Mouse (Mus musculus) intestine, embryonic 14.5 days (tissue): ENCODE results near the gene Pbx1. TPM values are rescaled to one million over a fixed set of nuclear protein-coding genes. Genes with fewer than 3 reads are reported as not detected.

Experiments used
- ATAC-seq: fragments of 200-750 bp; cut with Nextera tagmentation; replicated peaks from 2 replicates; pipeline ENCODE4 v1.8.0; 2017; ENCODE audit warnings: low read depth, moderate number of reproducible peaks, moderate TSS enrichment, moderate library complexity; ENCODE audit not compliant: low FRiP score, low TSS enrichment
- DNase-seq: peaks from one replicate; pipeline ENCODE4 v3.0.0-alpha.2; 2018; ENCODE audit warnings: low spot score
- H3K27ac ChIP-seq: fragments of 300-500 bp; sonication (generic); 2 replicates; pipeline ENCODE4 v1.5.1; 2014; ENCODE audit warnings: low read depth, mild to moderate bottlenecking, control low read depth
- H3K27me3 ChIP-seq: fragments of 300-500 bp; sonication (generic); replicated peaks from 2 replicates; pipeline ENCODE4 v1.6.1; 2014; ENCODE audit warnings: low read length, control low read depth; ENCODE audit not compliant: control insufficient read depth, insufficient read depth
- H3K36me3 ChIP-seq: fragments of 300-500 bp; sonication (generic); 2 replicates; pipeline ENCODE4 v1.6.1; 2014; ENCODE audit warnings: low read length, control low read depth; ENCODE audit not compliant: control insufficient read depth, insufficient read depth
- H3K4me1 ChIP-seq: fragments of 300-500 bp; sonication (generic); replicated peaks from 2 replicates; pipeline ENCODE4 v1.6.1; 2014; ENCODE audit warnings: low read length, control low read depth, mixed read lengths; ENCODE audit not compliant: control insufficient read depth, insufficient read depth
- H3K4me2 ChIP-seq: fragments of 300-500 bp; sonication (generic); 2 replicates; pipeline ENCODE4 v1.6.1; 2014; ENCODE audit warnings: low read length
- H3K4me3 ChIP-seq: fragments of 300-500 bp; sonication (generic); 2 replicates; pipeline ENCODE4 v1.5.1; 2014; ENCODE audit warnings: low read depth, low read length, control low read depth, mixed read lengths
- H3K9ac ChIP-seq: fragments of 300-500 bp; sonication (generic); 2 replicates; pipeline ENCODE4 v1.6.1; 2014; ENCODE audit warnings: mild to moderate bottlenecking, low read length
- H3K9me3 ChIP-seq: fragments of 300-500 bp; sonication (generic); 2 replicates; pipeline ENCODE4 v1.6.1; 2016; ENCODE audit warnings: low read length, control low read depth; ENCODE audit not compliant: control insufficient read depth
- WGBS: fragments of 180-500 bp; shearing (Covaris S2); extraction: QIAGEN DNeasy Blood & Tissue Kit; methylation state at CpG from one replicate; pipeline ENCODE4 v1.1.7; 2014; 5-methylcytosine and 5-hydroxymethylcytosine counted together
- polyA plus RNA-seq: library from polyadenylated mRNA; unstranded; fragments of >200 nt; fragmentation: Nextera tagmentation; extraction: Ambion mirVana; gene quantifications from 2 replicates; pipeline ENCODE4 v1.2.1, GENCODE M21; 2014

Gene Pbx1
- polyA plus RNA-seq, 1 experiment from 2014 or later: 37.3 TPM

- Histone ChIP-seq H3K4me1 (peaks cover 14% of the 10 kb centered on the region), H3K9ac (no peak overlapping the region), H3K4me2 (no peak overlapping the region), H3K27ac (no peak overlapping the region), H3K27me3 (no peaks in the 10 kb centered on the region), H3K4me3 (no peak overlapping the region), H3K9me3 (no peaks in the 10 kb centered on the region), H3K36me3 (no peaks in the 10 kb centered on the region)
- 94% methylated on average over 2 of the region's 2 CpGs for WGBS
- ATAC-seq: no peak
- DNase-seq: no peak
These were observed 265.2 kb downstream of the Pbx1 start for GRCm38 (mm10) chr1:168166841-168167240.

DNA sequence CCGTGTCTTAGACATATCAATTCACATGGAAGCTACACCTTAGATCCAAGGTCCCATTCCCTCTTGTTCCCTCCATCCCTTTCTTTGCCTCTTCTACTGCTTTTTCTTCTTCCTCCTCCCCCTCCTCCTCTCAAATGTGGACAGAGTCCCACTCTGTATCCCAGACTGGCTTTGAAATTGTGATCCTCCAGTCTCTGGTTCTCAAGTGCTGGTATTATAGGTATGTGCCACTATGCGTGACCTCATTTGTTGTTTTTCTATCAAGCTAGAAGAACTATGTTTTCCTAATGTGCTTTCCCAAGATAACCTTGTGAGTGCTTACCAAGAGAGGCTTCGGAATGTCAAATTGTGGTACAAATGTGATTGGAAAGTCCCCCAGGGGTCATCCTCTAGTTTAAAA, 267.1 kb downstream of the Pbx1 start:
- Histone ChIP-seq H3K27ac (no peak overlapping the region), H3K9ac (no peak overlapping the region), H3K27me3 (no peaks in the 10 kb centered on the region), H3K9me3 (no peaks in the 10 kb centered on the region), H3K4me1 (peaks cover 14% of the 10 kb centered on the region), H3K4me3 (no peak overlapping the region), H3K4me2 (no peak overlapping the region), H3K36me3 (no peaks in the 10 kb centered on the region)
- 69% methylated on average over 3 of the region's 3 CpGs for WGBS
- ATAC-seq (no peak), DNase-seq (no peak)

DNA sequence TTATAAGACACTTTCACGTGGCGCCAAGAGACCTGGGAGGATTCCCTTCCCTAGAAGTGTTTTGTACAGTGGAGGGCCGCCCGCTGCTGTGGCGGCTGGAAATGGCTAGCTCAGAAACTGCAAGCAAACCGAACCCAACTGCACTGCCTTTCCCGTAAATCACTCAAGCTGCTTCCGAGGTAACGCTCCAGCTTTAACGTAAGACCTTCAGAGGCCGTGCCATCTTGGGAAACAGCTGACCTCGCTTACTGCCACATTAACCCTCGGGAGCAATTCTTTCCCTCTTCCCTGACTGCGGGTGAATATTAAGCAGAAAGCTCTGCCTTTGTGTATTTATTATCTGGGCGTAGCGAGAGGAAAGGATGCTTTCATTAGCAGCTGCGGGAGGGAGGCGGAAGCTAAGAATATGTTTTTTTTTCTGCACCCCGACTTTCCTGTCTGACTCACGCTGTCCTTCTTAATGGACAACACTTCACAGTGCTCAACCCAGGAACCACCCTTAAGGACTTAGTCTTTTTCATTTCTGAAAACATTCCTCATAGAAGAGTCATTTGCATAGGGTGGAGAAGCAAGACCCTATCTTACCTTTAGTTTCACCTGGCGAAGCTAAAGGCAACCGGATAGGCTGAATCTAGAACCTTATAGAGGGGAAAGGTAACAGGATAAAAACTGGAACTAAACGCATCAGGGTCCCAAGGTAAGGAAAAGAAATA, 268.4 kb downstream of the Pbx1 start:
- Histone ChIP-seq H3K36me3 (peaks cover 12% of the 10 kb centered on the region), H3K4me3 (no peak overlapping the region), H3K4me2 (0 out of 2 replicates have a peak overlapping the region, but pooled peaks have one; percentile 0), H3K27ac (no peak overlapping the region), H3K4me1 (peaks cover 12% of the 10 kb centered on the region), H3K27me3 (no peaks in the 10 kb centered on the region), H3K9me3 (no peaks in the 10 kb centered on the region), H3K9ac (no peak overlapping the region)
- ATAC-seq: no peak
- 56% methylated on average over 23 of the region's 23 CpGs for WGBS
- DNase-seq: no peak

DNA sequence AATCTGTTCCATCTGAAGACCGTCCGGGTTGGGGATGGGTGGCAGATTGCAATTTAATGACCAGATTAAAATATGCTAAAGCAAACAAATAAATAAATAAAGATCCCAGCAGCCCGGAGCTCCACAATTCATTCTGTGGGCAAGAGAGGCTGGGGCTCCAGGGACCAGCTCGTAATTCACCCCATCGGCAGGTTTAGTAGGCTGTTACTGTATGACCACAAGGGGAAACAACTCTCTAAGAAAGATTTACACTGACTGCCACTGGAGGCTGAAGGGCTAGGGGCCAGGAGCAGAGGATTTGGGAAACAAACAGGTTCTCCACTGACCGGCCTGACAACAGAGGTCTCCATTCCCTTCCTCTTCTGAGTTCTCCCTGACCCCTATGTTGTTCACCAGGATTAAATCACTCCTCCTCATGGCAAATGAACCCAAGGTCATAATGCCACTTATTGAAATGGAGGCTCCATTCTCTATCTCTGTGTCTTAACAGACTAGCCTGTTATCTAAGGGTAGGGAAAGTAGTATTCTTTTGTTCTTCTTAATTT, 292.9 kb downstream of the Pbx1 start:
- no peaks in the 10 kb centered on the region for H3K4me1 ChIP-seq
- ATAC-seq: no peak
- H3K4me3 ChIP-seq: no peak overlapping the region
- no peaks in the 10 kb centered on the region for H3K27me3 ChIP-seq
- 52% methylated on average over 6 of the region's 6 CpGs for WGBS
- no peaks in the 10 kb centered on the region for H3K36me3 ChIP-seq
- H3K4me2 ChIP-seq: no peak overlapping the region
- no peak overlapping the region for H3K9ac ChIP-seq
- H3K27ac ChIP-seq: no peak overlapping the region
- no peak for DNase-seq
- no peaks in the 10 kb centered on the region for H3K9me3 ChIP-seq

DNA sequence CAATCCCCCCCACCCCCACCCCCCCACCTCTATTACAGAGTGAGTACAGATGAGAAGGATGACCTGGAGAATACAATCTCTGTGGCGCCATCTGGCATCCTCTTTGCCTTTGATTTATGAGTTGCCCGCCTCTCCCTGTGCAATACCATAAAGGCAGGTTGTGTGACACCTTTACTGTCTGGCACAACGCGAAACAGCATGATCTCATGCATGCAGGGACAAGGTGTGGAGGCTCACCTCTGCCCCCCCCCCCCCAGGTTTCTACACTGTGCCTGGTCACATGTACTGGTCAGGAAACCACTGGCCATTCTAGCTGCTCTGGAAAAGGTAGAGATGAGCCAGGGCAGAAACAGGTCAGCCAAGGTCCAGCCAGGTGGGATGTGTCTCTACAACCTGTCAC, 293.4 kb downstream of the Pbx1 start:
- no peaks in the 10 kb centered on the region for H3K4me1 ChIP-seq
- no peak overlapping the region for H3K4me3 ChIP-seq
- H3K4me2 ChIP-seq: no peak overlapping the region
- H3K36me3 ChIP-seq: no peaks in the 10 kb centered on the region
- ATAC-seq (no peak), DNase-seq (no peak)
- H3K27ac ChIP-seq: no peak overlapping the region
- WGBS: 76% methylated on average over 4 of the region's 4 CpGs
- H3K9me3 ChIP-seq: no peaks in the 10 kb centered on the region
- no peak overlapping the region for H3K9ac ChIP-seq
- H3K27me3 ChIP-seq: no peaks in the 10 kb centered on the region

GRCm38 (mm10) chr1:168137890-168138289, 294.2 kb downstream of the Pbx1 start:
- 88% methylated on average over 5 of the region's 5 CpGs for WGBS
- Histone ChIP-seq H3K9ac (no peak overlapping the region), H3K9me3 (no peaks in the 10 kb centered on the region), H3K27ac (no peak overlapping the region), H3K4me1 (no peaks in the 10 kb centered on the region), H3K27me3 (no peaks in the 10 kb centered on the region), H3K36me3 (no peaks in the 10 kb centered on the region), H3K4me2 (no peak overlapping the region), H3K4me3 (no peak overlapping the region)
- DNase-seq (no peak), ATAC-seq (no peak)

- Histone ChIP-seq H3K4me3 (no peak overlapping the region), H3K27me3 (no peaks in the 10 kb centered on the region), H3K4me1 (no peaks in the 10 kb centered on the region), H3K4me2 (no peak overlapping the region), H3K27ac (no peak overlapping the region), H3K9ac (no peak overlapping the region), H3K9me3 (no peaks in the 10 kb centered on the region), H3K36me3 (no peaks in the 10 kb centered on the region)
- no peak for ATAC-seq
- 55% methylated on average over 7 of the region's 7 CpGs for whole genome bisulfite sequencing
- DNase-seq: no peak
These were observed 296.5 kb downstream of the Pbx1 start for GRCm38 (mm10) chr1:168135545-168135944.

GRCm38 (mm10) chr1:168133696-168134095, 298.4 kb downstream of the Pbx1 start:
- Histone ChIP-seq H3K4me1 (no peaks in the 10 kb centered on the region), H3K9ac (no peak overlapping the region), H3K9me3 (no peaks in the 10 kb centered on the region), H3K4me2 (no peak overlapping the region), H3K36me3 (no peaks in the 10 kb centered on the region), H3K4me3 (no peak overlapping the region), H3K27ac (no peak overlapping the region), H3K27me3 (no peaks in the 10 kb centered on the region)
- DNase-seq: no peak
- ATAC-seq: no peak

- WGBS: 49% methylated on average over 4 of the region's 4 CpGs
- H3K4me1 ChIP-seq: no peaks in the 10 kb centered on the region
- no peak overlapping the region for H3K4me2 ChIP-seq
- ATAC-seq: no peak
- H3K27me3 ChIP-seq: no peaks in the 10 kb centered on the region
- no peak overlapping the region for H3K9ac ChIP-seq
- no peaks in the 10 kb centered on the region for H3K36me3 ChIP-seq
- no peaks in the 10 kb centered on the region for H3K9me3 ChIP-seq
- no peak overlapping the region for H3K27ac ChIP-seq
- DNase-seq: no peak
- no peak overlapping the region for H3K4me3 ChIP-seq
These were observed 304.1 kb downstream of the Pbx1 start for GRCm38 (mm10) chr1:168128004-168128403.
